8 mouse cellular contexts compared by ENCODE assay signal in the genomic region with DNA sequence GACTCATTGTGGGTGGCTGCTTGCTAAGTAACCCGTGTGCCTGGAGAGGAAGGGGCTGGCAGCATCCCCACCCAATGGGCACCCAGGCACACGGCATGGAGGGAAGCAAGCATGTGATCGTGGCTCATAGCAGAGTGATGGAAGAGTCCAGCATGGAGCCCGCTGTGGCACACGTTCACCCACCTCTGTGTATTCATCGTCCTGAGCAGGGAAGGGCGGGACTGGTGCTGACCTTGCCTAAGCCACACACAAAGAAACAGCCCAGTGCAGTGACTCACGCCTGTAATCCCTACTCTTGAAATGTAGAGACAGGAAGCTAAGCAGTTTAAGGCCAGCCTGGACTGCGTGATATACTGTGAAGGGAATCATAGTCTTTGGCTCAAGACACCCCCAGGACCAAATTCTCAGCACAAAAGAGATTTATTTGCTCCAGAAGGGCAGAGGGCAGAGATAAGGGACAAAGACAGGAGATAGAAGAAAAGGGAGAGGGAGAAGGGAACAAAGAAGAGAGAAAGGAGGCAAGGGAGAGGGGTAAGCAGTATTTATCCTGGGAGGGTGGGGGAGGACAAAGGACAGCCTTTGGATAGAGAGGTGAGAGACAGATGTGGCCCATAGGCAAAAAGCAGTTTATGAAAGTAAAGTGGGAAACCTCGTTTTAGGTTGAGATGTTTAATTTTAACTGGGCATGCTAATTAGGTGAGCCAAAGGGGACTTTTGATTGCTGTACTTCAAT.
DNase-seq lines count a peak whose midpoint lies in the region; ATAC-seq and TF ChIP-seq lines count a peak whose summit lies in the region.

No protein-coding gene starts in this region.

- no peak overlapping the region for H3K4me2 ChIP-seq in forebrain, embryonic 11.5 days (ENCODE audit: low read depth, low read length, severe bottlenecking)
- no peak overlapping the region for H3K4me2 ChIP-seq in forebrain, postnatal 0 days (ENCODE audit: low read depth)
- H3K4me2 ChIP-seq in liver, embryonic 12.5 days: peak overlapping the region; percentile 38
- no peak overlapping the region for H3K4me2 ChIP-seq in stomach, postnatal 0 days (replicated peaks; ENCODE audit: low read depth)

- no peaks in the 10 kb centered on the region for H3K9me3 ChIP-seq in forebrain, embryonic 11.5 days (ENCODE audit: control insufficient read depth, low read length)
- H3K9me3 ChIP-seq in forebrain, postnatal 0 days (ENCODE audit: low read length): no peaks in the 10 kb centered on the region
- H3K9me3 ChIP-seq in liver, embryonic 12.5 days (replicated peaks): no peaks in the 10 kb centered on the region
- H3K9me3 ChIP-seq in stomach, postnatal 0 days (ENCODE audit: control insufficient read depth, low read length): no peaks in the 10 kb centered on the region

- no peaks in the 10 kb centered on the region; the same call in 1 of the 2 replicates for H3K4me1 ChIP-seq in forebrain, embryonic 11.5 days (replicated peaks; ENCODE audit: control insufficient read depth, insufficient read depth, low read length)
- H3K4me1 ChIP-seq in forebrain, postnatal 0 days (ENCODE audit: insufficient read depth): no peaks in the 10 kb centered on the region
- peaks cover 50% of the 10 kb centered on the region for H3K4me1 ChIP-seq in liver, embryonic 12.5 days
- H3K4me1 ChIP-seq in stomach, postnatal 0 days (replicated peaks; ENCODE audit: control insufficient read depth, insufficient read depth): 0 out of 2 replicates have a peak, but pooled peaks cover 2% of the 10 kb centered on the region

- no peaks in the 10 kb centered on the region for H3K27me3 ChIP-seq in forebrain, embryonic 11.5 days (ENCODE audit: control insufficient read depth, insufficient read depth, low read length)
- no peaks in the 10 kb centered on the region for H3K27me3 ChIP-seq in forebrain, postnatal 0 days (ENCODE audit: insufficient read depth, low read length)
- H3K27me3 ChIP-seq in liver, embryonic 12.5 days (replicated peaks): no peaks in the 10 kb centered on the region
- H3K27me3 ChIP-seq in stomach, postnatal 0 days (ENCODE audit: control insufficient read depth, insufficient read depth, low read length): no peaks in the 10 kb centered on the region

- H3K4me3 ChIP-seq in forebrain, embryonic 11.5 days (ENCODE audit: low read depth, low read length): no peak overlapping the region
- no peak overlapping the region for H3K4me3 ChIP-seq in forebrain, postnatal 0 days (ENCODE audit: low read depth, low read length)
- H3K4me3 ChIP-seq in liver, embryonic 12.5 days: no peak overlapping the region
- no peak overlapping the region for H3K4me3 ChIP-seq in stomach, postnatal 0 days (ENCODE audit: low read depth, low read length)

- H3K27ac ChIP-seq in forebrain, embryonic 11.5 days (ENCODE audit: low read depth, low read length): no peak overlapping the region
- no peak overlapping the region for H3K27ac ChIP-seq in forebrain, postnatal 0 days (ENCODE audit: low read depth, low read length)
- H3K27ac ChIP-seq in liver, embryonic 12.5 days: peak overlapping the region; percentile 62
- H3K27ac ChIP-seq in stomach, postnatal 0 days (replicated peaks): peak overlapping the region; percentile 67

- no peaks in the 10 kb centered on the region for H3K36me3 ChIP-seq in forebrain, embryonic 11.5 days (ENCODE audit: control insufficient read depth, insufficient read depth, low read length)
- no peaks in the 10 kb centered on the region for H3K36me3 ChIP-seq in forebrain, postnatal 0 days (ENCODE audit: insufficient read depth)
- H3K36me3 ChIP-seq in liver, embryonic 12.5 days: no peaks in the 10 kb centered on the region
- no peaks in the 10 kb centered on the region for H3K36me3 ChIP-seq in stomach, postnatal 0 days (ENCODE audit: control insufficient read depth, insufficient read depth, low read length)

- no peak for DNase-seq in forebrain, embryonic 11.5 days (ENCODE audit: low spot score)
- DNase-seq in forebrain, postnatal 0 days: no peak
- peak; percentile 94 for DNase-seq in 3134 (ENCODE audit: extremely low read depth, insufficient read length, low spot score)
- peak; percentile 76 for DNase-seq in stomach, postnatal 0 days (ENCODE audit: low spot score)
- DNase-seq in layer of hippocampus, postnatal 36 days: no peak
- no peak for DNase-seq in natural killer cell, adult 2 months (ENCODE audit: low spot score in 2 of 2)

- TF ChIP-seq CTCF in forebrain, postnatal 0 days (IDR thresholded peaks at IDR 0.05; ENCODE audit: low read depth): no peak
- TF ChIP-seq CTCF in stomach, postnatal 0 days (IDR thresholded peaks at IDR 0.05; ENCODE audit: low read depth): no peak

- no peak for TF ChIP-seq EP300 in stomach, postnatal 0 days (optimal IDR thresholded peaks at IDR 0.05)

- WGBS in forebrain, embryonic 11.5 days: 15% methylated on average over 10 of the region's 10 CpGs
- 17% methylated on average over 10 of the region's 10 CpGs for WGBS in forebrain, postnatal 0 days
- WGBS in liver, embryonic 12.5 days (ENCODE audit: insufficient replicate concordance): 21% methylated on average over 10 of the region's 10 CpGs
- WGBS in stomach, postnatal 0 days: 29% methylated on average over 10 of the region's 10 CpGs

- peak overlapping the region; percentile 7; the same call in 1 of the 2 replicates for H3K9ac ChIP-seq in forebrain, embryonic 11.5 days (ENCODE audit: low read length)
- H3K9ac ChIP-seq in forebrain, postnatal 0 days: no peak overlapping the region
- no peak overlapping the region for H3K9ac ChIP-seq in liver, embryonic 12.5 days
- H3K9ac ChIP-seq in stomach, postnatal 0 days (ENCODE audit: low read length): no peak overlapping the region

- peak; percentile 67 for ATAC-seq in forebrain, embryonic 11.5 days (replicated peaks; ENCODE audit: low FRiP score)
- ATAC-seq in forebrain, postnatal 0 days: no peak
- ATAC-seq in common myeloid progenitor, adult 5-6 weeks (replicated peaks; ENCODE audit: low read depth, poor library complexity, severe bottlenecking): peak; percentile 63
- peak; percentile 68 for ATAC-seq in liver, embryonic 12.5 days
- ATAC-seq in stomach, postnatal 0 days (ENCODE audit: low FRiP score, low TSS enrichment): peak; percentile 96

Comparison
In these comparisons a context has a peak if more than half of its experiments do, and no peak if none do; other contexts are left out.
1. DNase-seq: peak in 3134 (single experiment) and stomach, postnatal 0 days (single experiment); none in forebrain, embryonic 11.5 days (single experiment), forebrain, postnatal 0 days (single experiment), layer of hippocampus, postnatal 36 days (0 of 2) and natural killer cell, adult 2 months (0 of 2).
2. H3K27ac ChIP-seq: peak in liver, embryonic 12.5 days (single experiment) and stomach, postnatal 0 days (single experiment); none in forebrain, embryonic 11.5 days (single experiment) and forebrain, postnatal 0 days (single experiment).